Mouse (Mus musculus) gastrocnemius, adult 2 months (tissue): ENCODE results near the gene Depp1. TPM values are rescaled to one million over a fixed set of nuclear protein-coding genes. Genes with fewer than 3 reads are reported as not detected.

ENCODE experiments used
- DNase-seq: peaks from one replicate; pipeline ENCODE4 v3.0.0; 2022
- H3K27ac ChIP-seq: fragments of 200-600 bp; 2 replicates; pipeline ENCODE4 v1.8.1; 2022; ENCODE audit warnings: mild to moderate bottlenecking
- H3K4me3 ChIP-seq: fragments of 200-600 bp; 2 replicates; pipeline ENCODE4 v1.8.1; 2022; ENCODE audit warnings: mild to moderate bottlenecking, moderate library complexity
- CTCF ChIP-seq: fragments of 200-600 bp; IDR thresholded peaks from 2 replicates; pipeline ENCODE4 v1.8.1; 2022; ENCODE audit warnings: antibody characterized with exemption, mild to moderate bottlenecking, moderate library complexity
- intact Hi-C: fragments of 180-260 bp; cut with DNase I; formaldehyde crosslinking; loops from one replicate; pipeline ENCODE4 v1.15.1; 2025
- total RNA-seq, 2 experiments: library from RNA; stranded (reverse); gene quantifications; 2 replicates each; pipeline ENCODE4 v1.2.3; 2021

Gene Depp1
- total RNA-seq, 2 experiments from 2014 or later, result 6.2 to 24.0 TPM

- peak overlapping the region; percentile 86 for H3K27ac ChIP-seq
- intact Hi-C loops, result loop anchor here (5.0 kb wide), 1 partner anchor 1928 kb away; the partner anchor contains the start of gene Ankrd26
Observed at GRCm38 (mm10) chr6:116633741-116634695, 16.4 kb upstream of the Depp1 start.

GRCm38 (mm10) chr6:116635251-116636180 is 14.9 kb upstream of the Depp1 start:
- peak overlapping the region; percentile 86 for H3K27ac ChIP-seq
- intact Hi-C loops, result loop anchor here (1.0 kb wide), 1 partner anchor 15 kb away; the partner anchor contains the start of gene Depp1
- no peak for TF ChIP-seq CTCF
- peak; percentile 83 for DNase-seq
- H3K4me3 ChIP-seq, result no peak overlapping the region

More at GRCm38 (mm10) chr6:116633741-116634695, 16.4 kb upstream of the Depp1 start:
- TF ChIP-seq CTCF, result no peak
- no peak overlapping the region for H3K4me3 ChIP-seq
- no peak for DNase-seq

GRCm38 (mm10) chr6:116636581-116637235 is 13.7 kb upstream of the Depp1 start:
- intact Hi-C loops, result no loop called here
- peak overlapping the region; percentile 86 for H3K27ac ChIP-seq
- TF ChIP-seq CTCF, result no peak
- H3K4me3 ChIP-seq, result no peak overlapping the region
- no peak for DNase-seq

GRCm38 (mm10) chr6:116637496-116637895 is 12.9 kb upstream of the Depp1 start:
- no peak for TF ChIP-seq CTCF
- intact Hi-C loops, result no loop called here
- DNase-seq, result peak; percentile 66
- Histone ChIP-seq H3K27ac (peak overlapping the region; percentile 86), H3K4me3 (no peak overlapping the region)

GRCm38 (mm10) chr6:116638871-116639270 is 11.5 kb upstream of the Depp1 start:
- no peak for TF ChIP-seq CTCF
- intact Hi-C loops, result no loop called here
- no peak overlapping the region for H3K4me3 ChIP-seq
- peak overlapping the region; percentile 46 for H3K27ac ChIP-seq
- no peak for DNase-seq

- intact Hi-C loops, result no loop called here
- no peak overlapping the region for H3K4me3 ChIP-seq
- peak overlapping the region; percentile 48 for H3K27ac ChIP-seq
- DNase-seq, result no peak
- TF ChIP-seq CTCF, result no peak
Observed at GRCm38 (mm10) chr6:116639663-116640062, 10.7 kb upstream of the Depp1 start.

GRCm38 (mm10) chr6:116642942-116643341 is 7.5 kb upstream of the Depp1 start:
- no peak for DNase-seq
- H3K4me3 ChIP-seq, result no peak overlapping the region
- TF ChIP-seq CTCF, result no peak

GRCm38 (mm10) chr6:116643881-116644280 is 6.5 kb upstream of the Depp1 start:
- H3K4me3 ChIP-seq, result no peak overlapping the region
- peak overlapping the region; percentile 74 for H3K27ac ChIP-seq
- intact Hi-C loops, result no loop called here
- no peak for TF ChIP-seq CTCF
- DNase-seq, result no peak

More at GRCm38 (mm10) chr6:116642942-116643341, 7.5 kb upstream of the Depp1 start:
- H3K27ac ChIP-seq, result peak overlapping the region; percentile 74
- intact Hi-C loops, result no loop called here

GRCm38 (mm10) chr6:116644335-116644734 is 6.1 kb upstream of the Depp1 start:
- H3K4me3 ChIP-seq, result no peak overlapping the region
- no peak for DNase-seq
- TF ChIP-seq CTCF, result no peak
- intact Hi-C loops, result no loop called here
- peak overlapping the region; percentile 74 for H3K27ac ChIP-seq

- Histone ChIP-seq H3K4me3 (peak overlapping the region; percentile 24; the same call in 1 of the 2 replicates), H3K27ac (peak overlapping the region; percentile 76)
- intact Hi-C loops, result no loop called here
- peak; percentile 93 for DNase-seq
- no peak for TF ChIP-seq CTCF
Observed at GRCm38 (mm10) chr6:116647763-116648162, 2.6 kb upstream of the Depp1 start.

- intact Hi-C loops, result loop anchor here (1.0 kb wide), 1 partner anchor 15 kb away; no protein-coding TSS in a partner anchor
- H3K27ac ChIP-seq, result peak overlapping the region; percentile 90
- DNase-seq, result no peak
- TF ChIP-seq CTCF, result no peak
- no peak overlapping the region for H3K4me3 ChIP-seq
Observed at GRCm38 (mm10) chr6:116649811-116650210, 598 bp upstream of the Depp1 start.

GRCm38 (mm10) chr6:116651437-116652118 is 1.2 kb downstream of the Depp1 start:
- TF ChIP-seq CTCF, result peak; percentile 67
- Histone ChIP-seq H3K4me3 (peak overlapping the region; percentile 74), H3K27ac (peak overlapping the region; percentile 90)
- DNase-seq, result peak; percentile 73
- intact Hi-C loops, result no loop called here
